Mouse (Mus musculus): ENCODE results near the gene Spindoc.
"Not testable (repeated sequence)": the region's sequence is repeated elsewhere in the genome, so short reads cannot be mapped to it uniquely, and the experiment has no call there.

Spindoc gene

GRCm38 (mm10) chr19:7398898-7399297, 16.1 kb upstream of the Spindoc start:
- not testable (repeated sequence) for DNase-seq (ENCODE audit: low spot score in 2 of 2)

DNA sequence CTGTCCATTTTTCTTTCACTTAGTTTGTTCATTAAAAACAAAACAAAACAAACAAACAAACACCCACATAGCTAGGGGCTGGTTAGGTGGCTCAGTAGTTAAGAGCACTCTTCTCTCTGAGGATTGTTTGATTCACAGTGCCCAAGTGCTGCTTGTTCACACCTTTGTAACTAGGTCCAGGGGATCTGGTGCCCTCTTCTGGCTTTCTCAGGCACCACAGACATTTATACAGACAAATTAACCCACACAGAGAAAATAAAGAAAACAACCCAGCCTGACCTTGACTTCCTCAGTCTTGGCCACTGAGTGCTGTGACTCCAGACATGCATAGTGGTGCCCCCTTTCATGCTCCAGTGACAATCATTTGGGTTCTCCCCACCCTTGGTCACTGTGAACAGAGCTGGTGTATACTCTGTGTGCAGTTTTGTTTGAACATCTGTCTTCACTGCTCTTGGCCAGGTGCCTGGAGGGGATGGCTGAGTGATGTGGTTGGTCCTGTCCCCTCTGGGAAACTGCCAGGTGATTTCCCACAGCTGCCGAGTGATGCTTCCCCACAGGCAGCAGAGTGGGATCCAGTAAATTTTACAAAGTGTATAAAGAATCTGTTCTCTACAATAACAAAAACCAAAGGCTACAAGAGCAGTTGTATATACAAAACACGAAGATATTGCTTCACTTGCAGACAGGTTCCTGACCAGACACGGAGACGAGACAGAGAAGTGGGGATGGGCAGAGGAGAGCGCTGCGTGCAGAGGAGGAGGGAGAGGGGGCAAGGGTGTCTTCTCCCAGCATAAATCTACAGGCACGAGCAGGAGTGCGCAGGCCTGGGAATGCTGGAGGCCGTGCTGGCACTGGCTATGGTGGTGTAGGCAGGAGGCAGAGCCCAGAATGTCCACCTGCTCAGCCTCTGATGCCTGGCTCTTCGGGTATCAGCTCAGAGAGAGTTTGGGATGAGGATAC, 14.4 kb upstream of the Spindoc start:
- DNase-seq (ENCODE audit: low spot score in 2 of 2) = not testable (repeated sequence)

DNA sequence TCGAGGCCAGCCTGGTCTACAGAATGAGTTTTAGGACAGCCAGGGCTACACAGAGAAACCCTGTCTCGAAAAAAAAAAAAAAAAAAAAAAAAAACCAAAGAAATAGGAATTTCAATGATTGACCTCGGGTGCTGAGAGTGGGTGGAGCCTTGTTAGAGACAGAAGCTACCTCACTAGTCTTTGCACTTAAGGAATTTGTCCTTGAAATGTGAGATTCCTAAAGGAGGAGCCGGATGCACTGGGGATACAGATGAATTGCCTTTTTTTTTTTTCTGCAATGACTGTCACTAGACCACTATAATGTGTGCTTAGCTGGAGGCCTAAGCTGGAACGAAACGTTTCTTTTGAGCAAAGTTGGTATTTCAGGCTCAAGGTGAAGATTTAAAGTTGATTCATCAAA, 5.7 kb upstream of the Spindoc start:
- no peak for DNase-seq (ENCODE audit: low spot score in 2 of 2)

- DNase-seq (ENCODE audit: low spot score in 2 of 2) = no peak
Measured at GRCm38 (mm10) chr19:7386042-7386441, 3.2 kb upstream of the Spindoc start.

DNA sequence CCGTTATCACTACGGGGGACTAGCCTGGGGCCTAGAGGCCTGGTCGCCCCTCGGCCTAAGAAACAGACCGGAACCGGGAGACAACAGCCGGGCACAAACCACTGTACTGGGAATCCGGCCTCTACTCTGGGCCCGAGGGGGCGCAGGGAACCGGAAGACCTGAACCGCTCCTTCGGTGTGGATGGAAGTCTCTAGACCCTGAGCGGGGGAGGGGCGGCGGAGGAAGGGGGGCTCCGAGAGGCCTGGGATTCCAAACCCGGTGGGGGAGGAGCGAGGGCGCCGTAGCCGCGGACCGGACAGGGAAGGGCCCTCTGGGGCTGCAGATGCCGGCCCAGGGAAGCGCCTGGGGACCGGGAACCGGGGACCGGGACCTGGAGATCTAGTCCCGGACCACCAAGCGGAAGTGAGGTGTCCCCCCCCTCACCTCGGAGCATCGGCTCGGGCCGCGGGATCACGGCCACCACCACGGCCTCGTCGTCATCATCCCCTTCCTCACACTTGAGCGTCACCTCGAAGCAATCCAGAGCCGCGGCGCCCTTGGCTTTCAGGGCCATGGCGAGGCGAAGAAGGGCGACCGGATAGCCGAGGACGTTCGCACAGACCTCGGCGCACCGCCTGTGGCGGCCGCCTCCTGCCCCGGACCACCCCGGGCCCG, 419 bp downstream of the Spindoc start:
- DNase-seq (ENCODE audit: low spot score in 2 of 2) = peak; percentile 39 to 55

DNA sequence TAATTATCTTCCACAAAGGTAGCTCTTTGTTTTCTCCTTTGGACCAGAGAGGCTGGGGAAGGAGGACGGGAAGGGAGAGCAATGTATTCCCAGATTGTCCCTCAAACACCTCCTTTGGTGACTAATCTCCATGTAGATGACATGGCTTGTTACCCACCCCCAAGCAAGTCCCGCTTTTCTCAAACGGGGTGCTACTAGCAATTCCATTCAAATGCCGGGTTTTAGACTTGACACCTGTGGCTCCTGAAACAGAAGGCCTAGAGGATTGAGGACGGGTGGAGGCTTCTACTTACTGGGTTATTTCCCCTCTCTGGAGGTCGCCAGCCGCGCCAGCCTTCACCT, 917 bp downstream of the Spindoc start:
- DNase-seq (ENCODE audit: low spot score in 2 of 2) = no peak

GRCm38 (mm10) chr19:7377639-7378038, 5.2 kb downstream of the Spindoc start:
- no peak for DNase-seq (ENCODE audit: low spot score in 2 of 2)

DNA sequence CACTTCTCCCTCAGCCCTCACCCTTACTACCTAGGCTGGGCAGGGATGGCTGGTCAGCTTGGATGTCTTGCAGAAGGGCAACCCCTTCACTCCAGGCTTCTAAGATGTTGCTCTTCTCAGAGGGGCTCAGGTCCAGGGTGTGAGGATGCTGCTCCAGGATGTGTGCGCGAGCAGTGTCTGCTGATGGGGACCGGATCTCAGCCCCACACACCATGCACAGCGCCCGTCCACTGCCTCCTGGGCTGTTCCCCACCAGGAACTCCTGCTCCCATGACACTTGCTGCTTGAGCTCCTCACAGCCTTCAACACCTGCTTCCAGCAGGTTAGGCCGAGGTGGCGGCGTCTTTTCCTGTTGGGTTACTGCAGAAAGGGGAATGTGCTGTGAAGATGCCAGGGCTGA, 8.3 kb downstream of the Spindoc start:
- DNase-seq (ENCODE audit: low spot score in 2 of 2) = no peak

DNA sequence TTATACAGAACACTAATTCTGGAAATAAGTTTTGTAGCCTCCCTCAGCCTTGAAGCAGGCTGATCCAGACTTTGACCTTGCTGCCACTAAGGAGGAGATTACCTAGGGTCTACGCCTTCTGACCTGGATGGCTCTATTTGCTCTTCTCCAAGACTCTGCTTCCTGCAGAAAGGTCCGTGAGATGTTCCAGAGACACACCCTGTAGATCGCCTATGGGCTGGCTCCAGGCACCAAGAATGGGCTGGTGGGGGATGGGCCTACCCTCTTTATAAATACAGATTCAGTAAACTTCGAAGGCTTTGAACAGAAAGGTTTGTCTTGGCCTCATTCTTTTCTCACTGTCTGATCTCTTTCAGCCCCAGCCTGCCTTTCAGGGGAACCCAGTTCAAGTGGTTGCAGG, 13.3 kb downstream of the Spindoc start:
- DNase-seq (ENCODE audit: low spot score in 2 of 2) = not testable (repeated sequence)

- no peak for DNase-seq (ENCODE audit: low spot score in 2 of 2)
Measured at GRCm38 (mm10) chr19:7353636-7354035, 29.2 kb downstream of the Spindoc start.

DNA sequence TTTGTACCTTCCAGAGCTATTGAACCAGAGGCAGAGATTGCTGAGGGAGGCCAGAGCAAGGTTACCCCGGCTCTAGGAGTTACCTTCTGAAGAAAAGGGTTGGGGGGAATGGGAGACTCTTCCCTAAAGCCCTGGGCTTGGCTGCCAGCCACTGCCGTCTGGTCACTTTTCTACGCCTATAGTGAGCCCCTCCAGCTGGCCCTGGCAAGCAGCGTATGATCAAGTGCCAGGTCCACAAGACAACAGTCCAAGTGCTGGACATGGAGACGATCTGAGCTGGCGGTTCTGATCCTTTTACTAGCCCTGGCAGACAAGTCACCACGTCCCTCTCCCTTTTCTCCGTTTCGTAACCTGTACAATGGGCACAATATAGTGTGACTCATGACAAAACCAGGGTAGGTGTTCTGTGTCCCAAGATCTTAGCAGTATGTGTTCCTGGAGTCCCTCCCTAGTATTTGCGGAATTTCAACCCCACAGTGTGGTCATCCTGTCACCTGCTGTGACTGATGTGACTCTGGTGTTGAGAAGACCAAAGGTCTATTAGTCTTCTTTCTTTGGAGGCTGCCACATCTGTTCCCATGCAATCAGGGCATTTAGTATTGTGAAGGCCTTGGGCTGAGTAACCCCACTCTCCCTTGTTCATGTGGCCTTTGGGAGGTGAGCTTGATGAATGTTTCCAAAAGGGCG, 29.8 kb downstream of the Spindoc start:
- DNase-seq (ENCODE audit: low spot score in 2 of 2) = no peak

GRCm38 (mm10) chr19:7349993-7350392, 32.8 kb downstream of the Spindoc start:
- no peak for DNase-seq (ENCODE audit: low spot score in 2 of 2)

DNA sequence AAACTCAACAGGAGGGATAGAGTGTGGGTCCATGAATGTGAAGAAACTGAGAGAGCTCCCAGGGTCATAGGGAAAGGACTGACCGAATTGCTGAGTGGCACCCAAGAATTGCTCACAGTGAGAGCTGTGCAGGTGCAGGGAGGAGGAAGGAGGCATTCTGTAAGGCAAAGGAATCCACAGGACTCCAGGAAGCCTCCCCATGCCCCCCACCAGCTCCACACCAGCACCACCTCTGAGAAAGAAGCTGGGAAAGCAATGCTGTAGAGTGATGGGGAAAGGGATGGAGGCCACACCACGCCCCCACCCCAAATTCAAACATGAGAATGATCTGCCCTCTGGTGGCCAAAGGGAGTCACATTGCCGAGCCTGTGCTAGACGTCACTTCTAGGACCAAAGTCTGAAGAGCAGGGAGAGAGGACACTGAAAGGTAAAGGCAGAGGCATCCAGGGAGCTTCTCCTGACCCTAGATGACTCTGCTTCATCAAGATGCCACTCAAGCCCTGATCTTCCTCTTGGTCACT, 37.5 kb downstream of the Spindoc start:
- DNase-seq (ENCODE audit: low spot score in 2 of 2) = peak; percentile 35 to 57

- DNase-seq (ENCODE audit: low spot score in 2 of 2) = no peak
Measured at GRCm38 (mm10) chr19:7342646-7343045, 40.1 kb downstream of the Spindoc start.

GRCm38 (mm10) chr19:7341512-7342397, 41.0 kb downstream of the Spindoc start, which contains the start of gene Mark2:
Gene Mark2, minus strand, starts transcription at chr19:7341860.
- peak; percentile 99 for DNase-seq (ENCODE audit: low spot score in 2 of 2)

DNA sequence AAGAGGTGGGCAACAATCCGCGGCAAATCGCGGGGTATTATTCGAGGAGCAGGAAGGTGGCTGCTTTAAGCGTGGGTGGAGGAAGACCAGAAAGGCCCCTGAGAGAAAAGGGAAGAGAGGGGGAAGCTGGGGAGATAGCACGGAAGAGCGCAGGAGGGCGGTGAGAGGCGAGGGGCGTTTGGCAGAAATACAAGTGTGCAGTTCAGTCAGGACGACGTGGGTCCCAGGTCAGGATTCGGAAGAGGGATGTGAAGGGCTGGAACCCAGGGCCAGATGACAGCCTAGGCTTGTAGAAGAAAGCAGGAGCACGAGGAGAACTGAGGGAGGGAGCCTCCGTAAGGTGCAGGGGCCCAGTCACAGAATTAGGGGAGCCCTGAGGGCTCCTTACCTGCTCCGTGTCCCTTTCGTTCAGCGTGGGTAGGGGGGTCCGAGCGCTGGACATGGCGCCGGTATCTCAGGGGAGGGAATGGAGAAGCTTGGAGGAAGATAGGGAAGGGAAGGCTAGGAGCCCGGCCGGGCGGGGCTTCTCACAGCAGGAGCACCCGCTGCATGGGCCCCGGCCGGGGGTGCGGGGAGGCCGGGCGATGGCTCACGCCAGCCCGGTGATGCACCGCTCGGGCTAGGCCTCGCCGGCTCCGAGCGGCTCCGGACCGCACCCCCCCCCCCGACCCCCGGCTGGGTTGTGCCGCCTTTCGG, 41.9 kb downstream of the Spindoc start:
- peak; percentile 25 to 30 for DNase-seq (ENCODE audit: low spot score in 2 of 2)

DNA sequence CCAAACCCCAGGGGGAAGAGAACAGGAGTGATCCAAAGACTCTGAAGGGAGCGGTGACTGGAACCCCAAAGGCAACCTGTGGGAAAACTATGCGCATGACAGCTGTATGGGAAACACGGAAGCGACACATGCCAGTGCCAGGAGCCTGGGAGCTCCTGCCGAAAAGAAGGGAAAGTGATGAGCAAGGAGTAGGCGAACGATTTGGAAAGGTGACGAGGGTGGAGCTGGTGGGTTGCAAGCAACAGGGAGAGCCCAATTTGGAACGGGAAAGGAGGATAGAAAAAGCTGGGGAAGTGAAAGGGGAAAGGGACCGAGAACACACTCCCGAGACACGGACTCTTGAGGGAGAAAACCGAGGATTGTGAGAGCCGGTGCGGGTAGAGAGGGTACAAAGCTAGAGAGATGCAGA, 42.4 kb downstream of the Spindoc start:
- DNase-seq (ENCODE audit: low spot score in 2 of 2) = peak; percentile 38 to 56

- DNase-seq (ENCODE audit: low spot score in 2 of 2) = no peak
Measured at GRCm38 (mm10) chr19:7339867-7340266, 42.9 kb downstream of the Spindoc start.

DNA sequence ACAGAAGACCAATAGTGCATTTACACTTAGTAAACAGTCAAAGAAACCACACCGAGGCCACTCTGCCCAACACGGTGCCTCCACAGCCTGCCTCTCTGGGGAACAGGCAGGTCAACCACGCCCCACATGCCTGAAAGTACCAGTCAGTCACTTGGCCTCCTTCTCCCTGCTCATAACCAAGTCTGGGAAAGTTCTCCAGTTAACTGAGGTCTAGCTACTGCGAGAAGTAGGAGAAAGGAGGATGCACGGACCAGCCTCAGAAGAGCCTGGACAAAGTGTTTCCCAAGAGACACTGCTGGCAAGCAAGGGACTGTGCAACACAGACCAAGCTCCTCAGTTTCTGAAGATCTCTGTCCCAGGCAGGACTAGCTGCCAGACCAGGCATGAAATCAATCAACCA, 43.8 kb downstream of the Spindoc start:
- DNase-seq (ENCODE audit: low spot score in 2 of 2) = no peak

DNA sequence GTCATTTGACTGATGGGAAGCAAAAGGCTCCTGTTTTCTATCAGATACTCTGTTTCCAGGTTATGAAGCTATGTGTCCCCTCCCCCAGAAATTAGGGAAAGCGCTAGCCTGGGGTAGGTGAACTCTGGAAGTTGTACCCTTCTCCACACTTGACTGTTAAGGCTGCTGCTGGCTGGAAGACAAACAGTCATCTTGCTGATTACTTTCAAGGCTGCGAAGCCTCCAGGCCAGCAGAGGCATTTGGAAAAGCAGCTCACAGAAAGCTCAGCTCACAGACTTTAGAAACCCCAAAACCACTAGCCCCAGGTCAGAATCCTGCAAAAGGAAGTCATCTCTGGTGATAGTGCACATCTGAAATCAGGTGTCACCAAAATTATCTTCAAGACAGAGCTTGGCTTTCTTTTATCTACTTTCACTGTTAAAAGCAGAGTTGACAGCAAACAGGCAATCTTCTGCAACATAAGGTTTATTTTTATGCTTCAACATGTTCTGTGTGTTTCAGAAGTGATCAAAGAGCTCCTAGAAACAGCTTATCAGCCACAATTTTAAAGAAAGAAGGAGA, 44.9 kb downstream of the Spindoc start:
- DNase-seq (ENCODE audit: low spot score in 2 of 2) = no peak
